In genomic region chr12:80658661-80659060, GRCm38 (mm10) we compare ENCODE assay signal across 24 mouse cellular contexts. TPM values are rescaled to one million over a fixed set of nuclear protein-coding genes. Genes with fewer than 3 reads are reported as not detected.
DNase-seq lines count a peak whose midpoint lies in the region; ATAC-seq lines count a peak whose summit lies in the region.
"Had no signal": no experiment of that assay in that cellular context is flagged by ENCODE, and none has a peak within 500 bp of the region (broad histone marks: within the 10 kb centered on the region; RNA-seq: fewer than 3 reads in every experiment).

No protein-coding gene starts in this region.

- intact Hi-C loops in left cerebral cortex, postnatal 10 days (cut with DNase I) = no loop called here

- H3K36me3 ChIP-seq in forebrain, embryonic 16.5 days (ENCODE audit: control insufficient read depth, insufficient read depth) = peaks cover 7% of the 10 kb centered on the region
- peaks cover 9% of the 10 kb centered on the region for H3K36me3 ChIP-seq in forebrain, embryonic 13.5 days (ENCODE audit: poor library complexity, severe bottlenecking)
- H3K36me3 ChIP-seq in midbrain, embryonic 14.5 days (ENCODE audit: control insufficient read depth, insufficient read depth, low read length) = peaks cover 11% of the 10 kb centered on the region; the same call in 1 of the 2 replicates
- no peaks in the 10 kb centered on the region for H3K36me3 ChIP-seq in midbrain, embryonic 16.5 days (ENCODE audit: control insufficient read depth, insufficient read depth, low read length)
- H3K36me3 ChIP-seq: midbrain, embryonic 15.5 days had no signal

- DNase-seq in layer of hippocampus, adult 9-11 months = peak; percentile 15
- no peak for DNase-seq in layer of hippocampus, adult 11-12 months (ENCODE audit: low spot score)
- DNase-seq in midbrain, embryonic 14.5 days = peak; percentile 1
- no peak for DNase-seq in left cerebral cortex, adult 11 months (ENCODE audit: low spot score)
- no peak for DNase-seq in left cerebral cortex, postnatal 10 days (ENCODE audit: extremely low spot score in 1 of 2, low spot score in 2 of 2)
- DNase-seq: adrenal gland, postnatal 25 days; cerebellum, adult 18-20 months; cerebellum, postnatal 25 days; gastrocnemius, postnatal 36 days; heart, postnatal 36 days; kidney, adult 11 months; kidney, postnatal 36 days; lung, postnatal 10 days had no signal

- no peaks in the 10 kb centered on the region for H3K9me3 ChIP-seq in forebrain, embryonic 16.5 days (ENCODE audit: control insufficient read depth, low read length)
- H3K9me3 ChIP-seq in forebrain, embryonic 13.5 days (replicated peaks) = no peaks in the 10 kb centered on the region
- H3K9me3 ChIP-seq in midbrain, embryonic 14.5 days (ENCODE audit: control insufficient read depth, low read length) = no peaks in the 10 kb centered on the region
- no peaks in the 10 kb centered on the region for H3K9me3 ChIP-seq in midbrain, embryonic 16.5 days (replicated peaks; ENCODE audit: control insufficient read depth, low read length, poor library complexity, severe bottlenecking)
- H3K9me3 ChIP-seq: embryonic facial prominence, embryonic 12.5 days; heart, embryonic 15.5 days; hindbrain, embryonic 13.5 days; megakaryocyte, embryonic 14.5 days; midbrain, embryonic 15.5 days had no signal

- H3K4me1 ChIP-seq in forebrain, embryonic 16.5 days (replicated peaks; ENCODE audit: control insufficient read depth, insufficient read depth, low read length) = peaks cover 5% of the 10 kb centered on the region; the same call in 1 of the 2 replicates
- H3K4me1 ChIP-seq in forebrain, embryonic 13.5 days = peaks cover 7% of the 10 kb centered on the region
- H3K4me1 ChIP-seq in midbrain, embryonic 14.5 days (ENCODE audit: control insufficient read depth, insufficient read depth, low read length) = no peaks in the 10 kb centered on the region
- no peaks in the 10 kb centered on the region for H3K4me1 ChIP-seq in midbrain, embryonic 16.5 days (ENCODE audit: control insufficient read depth, insufficient read depth, low read length)
- H3K4me1 ChIP-seq: embryonic facial prominence, embryonic 12.5 days; hindbrain, embryonic 13.5 days; midbrain, embryonic 15.5 days had no signal

- H3K4me2 ChIP-seq in forebrain, embryonic 16.5 days (ENCODE audit: low read length) = no peak overlapping the region
- H3K4me2 ChIP-seq in forebrain, embryonic 13.5 days = no peak overlapping the region
- no peak overlapping the region for H3K4me2 ChIP-seq in midbrain, embryonic 14.5 days (ENCODE audit: low read length)
- H3K4me2 ChIP-seq in midbrain, embryonic 16.5 days (ENCODE audit: low read length) = no peak overlapping the region
- H3K4me2 ChIP-seq: embryonic facial prominence, embryonic 12.5 days; heart, embryonic 15.5 days; hindbrain, embryonic 13.5 days; midbrain, embryonic 15.5 days had no signal

- WGBS in forebrain, embryonic 16.5 days = 74% methylated on average over 6 of the region's 6 CpGs
- WGBS in forebrain, embryonic 13.5 days = 86% methylated on average over 6 of the region's 6 CpGs
- WGBS in midbrain, embryonic 14.5 days = 89% methylated on average over 6 of the region's 6 CpGs
- WGBS in midbrain, embryonic 16.5 days = 78% methylated on average over 6 of the region's 6 CpGs

- H3K9ac ChIP-seq in forebrain, embryonic 16.5 days (replicated peaks; ENCODE audit: low read depth, low read length) = no peak overlapping the region
- no peak overlapping the region for H3K9ac ChIP-seq in forebrain, embryonic 13.5 days
- no peak overlapping the region for H3K9ac ChIP-seq in midbrain, embryonic 14.5 days (replicated peaks; ENCODE audit: low read length)
- no peak overlapping the region for H3K9ac ChIP-seq in midbrain, embryonic 16.5 days (ENCODE audit: low read depth, low read length)
- H3K9ac ChIP-seq: embryonic facial prominence, embryonic 12.5 days; heart, embryonic 15.5 days; hindbrain, embryonic 13.5 days; midbrain, embryonic 15.5 days had no signal

- no peak for ATAC-seq in forebrain, embryonic 16.5 days
- ATAC-seq in forebrain, embryonic 13.5 days = no peak
- no peak for ATAC-seq in midbrain, embryonic 14.5 days (ENCODE audit: low FRiP score, low TSS enrichment)
- no peak for ATAC-seq in midbrain, embryonic 16.5 days
- ATAC-seq: midbrain, embryonic 15.5 days had no signal

- H3K27me3 ChIP-seq in forebrain, embryonic 16.5 days (replicated peaks; ENCODE audit: control insufficient read depth, insufficient read depth, low read length) = no peaks in the 10 kb centered on the region
- H3K27me3 ChIP-seq in forebrain, embryonic 13.5 days = no peaks in the 10 kb centered on the region
- no peaks in the 10 kb centered on the region for H3K27me3 ChIP-seq in midbrain, embryonic 14.5 days (ENCODE audit: control insufficient read depth, insufficient read depth, low read length)
- no peaks in the 10 kb centered on the region for H3K27me3 ChIP-seq in midbrain, embryonic 16.5 days (ENCODE audit: control insufficient read depth, insufficient read depth, low read depth, low read length)
- H3K27me3 ChIP-seq: embryonic facial prominence, embryonic 12.5 days; heart, embryonic 15.5 days; hindbrain, embryonic 13.5 days; megakaryocyte, embryonic 14.5 days; midbrain, embryonic 15.5 days had no signal

- no peak overlapping the region for H3K4me3 ChIP-seq in forebrain, embryonic 16.5 days (replicated peaks; ENCODE audit: low read length)
- no peak overlapping the region for H3K4me3 ChIP-seq in forebrain, embryonic 13.5 days
- no peak overlapping the region for H3K4me3 ChIP-seq in midbrain, embryonic 14.5 days (replicated peaks; ENCODE audit: low read depth, low read length)
- no peak overlapping the region for H3K4me3 ChIP-seq in midbrain, embryonic 16.5 days (ENCODE audit: low read depth, low read length)
- H3K4me3 ChIP-seq: embryonic facial prominence, embryonic 12.5 days; heart, embryonic 15.5 days; hindbrain, embryonic 13.5 days; megakaryocyte, embryonic 14.5 days; midbrain, embryonic 15.5 days had no signal

- peak overlapping the region; percentile 28; the same call in 1 of the 2 replicates for H3K27ac ChIP-seq in forebrain, embryonic 16.5 days (ENCODE audit: low read length)
- H3K27ac ChIP-seq in forebrain, embryonic 13.5 days = no peak overlapping the region
- H3K27ac ChIP-seq in midbrain, embryonic 14.5 days (replicated peaks; ENCODE audit: low read depth, low read length) = no peak overlapping the region
- no peak overlapping the region for H3K27ac ChIP-seq in midbrain, embryonic 16.5 days (ENCODE audit: low read length)
- H3K27ac ChIP-seq: embryonic facial prominence, embryonic 12.5 days; heart, embryonic 15.5 days; hindbrain, embryonic 13.5 days; midbrain, embryonic 15.5 days had no signal

RNA-seq across cellular contexts. Expression of gene Erh, which starts 14.5 kb away (rescaled TPM):
- polyA plus RNA-seq in forebrain, embryonic 16.5 days (2015; fragmentation: Nextera tagmentation; extraction: Ambion mirVana) = 293 and 335 TPM in 2 replicates
- 434 and 477 TPM in 2 replicates for polyA plus RNA-seq in forebrain, embryonic 13.5 days (2015; fragmentation: Nextera tagmentation; extraction: Ambion mirVana)
- 258 and 288 TPM in 2 replicates for polyA plus RNA-seq in midbrain, embryonic 14.5 days (2014; fragmentation: Nextera tagmentation; extraction: Ambion mirVana)
- 252 and 253 TPM in 2 replicates for polyA plus RNA-seq in midbrain, embryonic 16.5 days (2015; fragmentation: Nextera tagmentation; extraction: Ambion mirVana)
- total RNA-seq in left cerebral cortex, postnatal 10 days (2021) = 10 to 100 TPM; 63.8 to 67.9 TPM

RNA-seq across cellular contexts. Expression of gene Slc39a9, which starts 15.0 kb away (rescaled TPM):
- polyA plus RNA-seq in forebrain, embryonic 16.5 days (2015; fragmentation: Nextera tagmentation; extraction: Ambion mirVana) = 29.1 and 30.6 TPM in 2 replicates
- polyA plus RNA-seq in forebrain, embryonic 13.5 days (2015; fragmentation: Nextera tagmentation; extraction: Ambion mirVana) = 20.2 and 23.8 TPM in 2 replicates
- polyA plus RNA-seq in midbrain, embryonic 14.5 days (2014; fragmentation: Nextera tagmentation; extraction: Ambion mirVana) = 20.2 and 29.5 TPM in 2 replicates
- polyA plus RNA-seq in midbrain, embryonic 16.5 days (2015; fragmentation: Nextera tagmentation; extraction: Ambion mirVana) = 25.2 and 26.2 TPM in 2 replicates
- 10 to 100 TPM; 42.0 to 42.2 TPM for total RNA-seq in left cerebral cortex, postnatal 10 days (2021)

RNA-seq across cellular contexts. Expression of gene Plekhd1, which starts 33.7 kb away (rescaled TPM):
- 0.63 and 1.5 TPM in 2 replicates for polyA plus RNA-seq in forebrain, embryonic 16.5 days (2015; fragmentation: Nextera tagmentation; extraction: Ambion mirVana)
- 0.43 and 0.74 TPM in 2 replicates for polyA plus RNA-seq in forebrain, embryonic 13.5 days (2015; fragmentation: Nextera tagmentation; extraction: Ambion mirVana)
- polyA plus RNA-seq in midbrain, embryonic 14.5 days (2014; fragmentation: Nextera tagmentation; extraction: Ambion mirVana) = 2.5 and 3.5 TPM in 2 replicates
- 3.0 and 3.9 TPM in 2 replicates for polyA plus RNA-seq in midbrain, embryonic 16.5 days (2015; fragmentation: Nextera tagmentation; extraction: Ambion mirVana)
- total RNA-seq in left cerebral cortex, postnatal 10 days (2021) = 1 to 10 TPM; 1.9 to 2.1 TPM
- total RNA-seq: adrenal gland, postnatal 25 days; gastrocnemius, postnatal 36 days; liver, adult 2 months; neutrophil, adult 5-6 weeks had no signal
- polyA plus RNA-seq: limb, embryonic 11.5 days; liver, adult 2 months had no signal

Comparison
In these comparisons a context has a peak if more than half of its experiments do, and no peak if none do; other contexts are left out.
1. DNase-seq: peak in layer of hippocampus, adult 9-11 months (single experiment) and midbrain, embryonic 14.5 days (single experiment); none in layer of hippocampus, adult 11-12 months (single experiment), left cerebral cortex, adult 11 months (single experiment) and left cerebral cortex, postnatal 10 days (0 of 2).